Mouse (Mus musculus) hematopoietic stem cell, adult 5-6 weeks (primary cell): Measurements from ENCODE around the gene Ung. TPM values are rescaled to one million over a fixed set of nuclear protein-coding genes. Genes with fewer than 3 reads are reported as not detected.

Experiments used
- ATAC-seq, 2 experiments: fragments of 125-278 bp in 1 of 2; replicated peaks in 1 of 2; 2 replicates each; pipeline ENCODE4 v1.8.0; 2016 to 2017; ENCODE audit warnings: inconsistent platforms in 2 of 2, mild to moderate bottlenecking in 2 of 2, moderate number of reproducible peaks in 2 of 2, low read depth in 1 of 2, moderate TSS enrichment in 1 of 2; ENCODE audit not compliant: low FRiP score in 2 of 2, poor library complexity in 2 of 2, severe bottlenecking in 2 of 2, insufficient read depth in 1 of 2, low TSS enrichment in 1 of 2
- total RNA-seq: library from RNA; stranded (forward); fragments of 172-1452, 232-1000 nt; gene quantifications from 2 replicates; pipeline ENCODE4 v1.2.3, GENCODE M21; 2017

Ung gene
- total RNA-seq, 1 experiment from 2014 or later: 24.6 TPM

GRCm38 (mm10) chr5:114154765-114155164, 24.6 kb downstream of the Ung start:
- no peak for ATAC-seq

GRCm38 (mm10) chr5:114155168-114155933, 25.2 kb downstream of the Ung start:
- ATAC-seq: no peak

- no peak for ATAC-seq
These were observed 27.1 kb downstream of the Ung start for GRCm38 (mm10) chr5:114157236-114157635.

- no peak for ATAC-seq
These were observed 31.2 kb downstream of the Ung start for GRCm38 (mm10) chr5:114161424-114161823.

GRCm38 (mm10) chr5:114162106-114162815, 32.1 kb downstream of the Ung start:
- no peak for ATAC-seq

GRCm38 (mm10) chr5:114163117-114163696, 33.0 kb downstream of the Ung start:
- ATAC-seq: no peak

- ATAC-seq: no peak
These were observed 40.2 kb downstream of the Ung start for GRCm38 (mm10) chr5:114170345-114170744.

GRCm38 (mm10) chr5:114172936-114173335, 42.8 kb downstream of the Ung start:
- ATAC-seq: peak; percentile 67 to 97

- no peak for ATAC-seq
These were observed 43.3 kb downstream of the Ung start for GRCm38 (mm10) chr5:114173458-114173857.

GRCm38 (mm10) chr5:114173877-114174581, 43.8 kb downstream of the Ung start:
- ATAC-seq: no peak

GRCm38 (mm10) chr5:114174639-114175038, 44.5 kb downstream of the Ung start:
- no peak for ATAC-seq

- ATAC-seq: peak; percentile 93 to 98
These were observed 45.5 kb downstream of the Ung start for GRCm38 (mm10) chr5:114175596-114176171.

- ATAC-seq: no peak
These were observed 46.6 kb downstream of the Ung start for GRCm38 (mm10) chr5:114176548-114177400.

- ATAC-seq: no peak
These were observed 48.0 kb downstream of the Ung start for GRCm38 (mm10) chr5:114177966-114178719.

GRCm38 (mm10) chr5:114179541-114179940, 49.4 kb downstream of the Ung start:
- ATAC-seq: no peak

- ATAC-seq: no peak
These were observed 53.3 kb downstream of the Ung start for GRCm38 (mm10) chr5:114183493-114183892.
